Mouse (Mus musculus) brain, adult 2 months (tissue): ENCODE measurements around the gene BC035947.
"Not testable (repeated sequence)": the region's sequence is repeated elsewhere in the genome, so short reads cannot be mapped to it uniquely, and the experiment has no call there.

Experiments used
- DNase-seq: peaks from one replicate; pipeline ENCODE4 v3.0.0; 2011; ENCODE audit warnings: low read depth, low spot score

Gene BC035947

DNA sequence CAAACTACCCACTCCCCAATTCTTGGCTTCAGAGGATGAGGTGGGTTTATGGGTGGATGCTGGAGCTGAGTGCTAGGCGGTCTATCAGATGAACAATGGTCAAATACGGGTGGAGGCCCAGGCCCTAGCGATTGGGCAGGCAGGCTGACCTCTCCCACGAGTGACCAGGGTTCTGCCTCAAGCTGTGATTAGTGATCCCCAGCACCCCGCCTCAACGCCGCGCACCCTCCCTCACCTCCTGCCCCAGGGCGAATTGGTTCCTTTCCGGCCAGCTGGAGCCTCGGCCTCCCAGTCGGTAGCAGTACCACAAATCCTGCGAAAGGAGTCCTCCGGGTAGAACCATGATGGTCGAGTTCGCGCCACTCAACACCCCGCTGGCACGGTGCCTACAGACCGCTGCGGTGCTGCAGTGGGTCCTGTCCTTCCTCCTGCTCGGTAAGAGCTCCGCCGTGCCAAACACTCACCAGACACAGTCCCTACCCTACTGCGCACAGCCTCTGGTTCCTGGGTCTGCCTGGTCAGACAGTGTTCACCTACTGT is at the start of gene BC035947:
Gene BC035947, minus strand, starts transcription at position 538 of the 540 bp plus-strand sequence.
- DNase-seq = no peak

DNA sequence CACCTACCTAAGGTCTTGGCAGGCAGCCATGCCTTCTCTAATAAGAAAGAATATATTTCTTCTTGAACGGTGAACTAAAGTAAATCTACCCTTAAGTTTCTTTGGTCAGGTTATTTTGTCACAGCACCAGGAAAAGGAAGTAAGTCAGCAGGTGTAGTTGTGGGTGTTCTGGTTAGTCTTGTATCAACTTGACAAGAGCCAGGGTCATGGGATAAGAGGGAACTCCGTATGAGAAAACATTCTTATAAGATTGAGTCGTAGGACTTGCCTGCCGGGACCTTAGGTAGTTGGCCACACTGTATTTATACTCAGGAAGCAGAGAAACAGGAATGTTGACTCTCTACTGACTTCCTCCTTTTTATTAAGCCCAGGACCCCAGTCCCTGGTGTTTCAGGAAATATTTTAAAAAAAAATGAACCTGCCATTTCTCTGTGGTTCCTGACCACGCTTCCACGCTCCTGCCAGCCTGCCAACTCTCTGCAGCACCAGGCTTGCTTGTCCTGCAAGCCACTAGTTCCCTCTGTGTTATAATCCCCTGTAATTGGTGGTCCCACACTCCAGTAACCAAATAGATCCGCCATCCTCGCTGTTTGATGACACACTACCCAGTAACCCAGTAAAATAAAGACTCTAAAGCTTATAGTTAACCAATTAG is 42.2 kb upstream of the BC035947 start:
- no peak for DNase-seq

GRCm38 (mm10) chr1:78548961-78549360 is 37.0 kb upstream of the BC035947 start:
- peak; percentile 73 for DNase-seq

DNA sequence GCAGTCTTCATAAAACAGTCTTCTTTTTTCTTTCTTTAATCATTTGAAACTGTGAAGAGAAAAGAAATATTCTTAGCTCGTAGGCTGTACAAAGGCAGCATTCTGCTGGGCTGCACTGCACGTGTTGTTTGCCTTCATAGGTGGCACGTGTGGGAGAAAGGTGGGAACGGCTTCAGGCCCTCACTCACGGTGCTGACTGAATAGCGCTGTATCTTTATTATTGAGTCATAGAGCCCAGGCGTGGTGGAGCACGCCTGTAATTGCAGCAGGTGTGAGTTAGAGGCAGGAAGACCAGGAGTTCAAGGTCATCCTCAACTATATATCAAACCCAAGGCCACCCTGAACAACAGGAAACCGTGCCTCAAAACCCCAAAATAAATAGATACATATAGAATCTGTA is 34.3 kb upstream of the BC035947 start:
- no peak for DNase-seq

DNA sequence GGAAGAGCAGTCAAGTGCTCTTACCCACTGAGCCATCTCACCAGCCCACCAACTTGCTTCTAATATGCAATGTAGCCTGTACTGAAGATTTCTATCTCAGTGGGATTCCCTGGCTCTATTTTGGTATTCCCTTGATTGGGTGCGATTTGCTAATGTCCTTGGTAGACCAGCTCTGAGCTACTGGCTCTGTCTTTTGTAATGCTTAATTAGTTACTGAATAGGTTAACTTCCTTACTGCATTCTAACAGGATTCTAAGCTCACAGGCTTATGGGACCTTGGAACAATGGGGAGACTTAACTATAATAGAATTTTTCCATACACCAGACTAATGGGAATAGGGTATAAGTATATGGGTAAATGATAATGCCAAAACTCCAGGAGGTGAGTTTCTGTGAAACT is 31.7 kb upstream of the BC035947 start:
- DNase-seq = not testable (repeated sequence)

GRCm38 (mm10) chr1:78539166-78539565 is 27.2 kb upstream of the BC035947 start:
- no peak for DNase-seq

DNA sequence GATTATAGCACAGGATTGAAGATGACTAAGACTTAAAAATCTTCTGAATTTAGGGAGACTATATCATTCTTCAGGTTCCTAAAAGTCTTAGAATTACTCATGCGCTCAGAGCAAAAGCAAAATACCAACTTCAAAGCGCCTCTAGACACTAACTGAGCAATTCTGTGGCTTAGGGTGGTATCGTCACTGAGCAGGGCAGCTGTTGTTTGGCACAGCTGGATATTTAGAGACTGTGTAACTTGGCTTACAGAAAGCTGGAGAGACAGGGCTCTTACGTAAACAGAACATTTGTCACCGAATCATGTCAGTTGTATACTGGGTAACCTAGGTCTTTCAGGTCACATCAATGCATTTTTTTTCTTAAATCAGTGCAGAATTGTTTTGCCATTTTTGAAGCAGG is 26.4 kb upstream of the BC035947 start:
- peak; percentile 60 for DNase-seq

DNA sequence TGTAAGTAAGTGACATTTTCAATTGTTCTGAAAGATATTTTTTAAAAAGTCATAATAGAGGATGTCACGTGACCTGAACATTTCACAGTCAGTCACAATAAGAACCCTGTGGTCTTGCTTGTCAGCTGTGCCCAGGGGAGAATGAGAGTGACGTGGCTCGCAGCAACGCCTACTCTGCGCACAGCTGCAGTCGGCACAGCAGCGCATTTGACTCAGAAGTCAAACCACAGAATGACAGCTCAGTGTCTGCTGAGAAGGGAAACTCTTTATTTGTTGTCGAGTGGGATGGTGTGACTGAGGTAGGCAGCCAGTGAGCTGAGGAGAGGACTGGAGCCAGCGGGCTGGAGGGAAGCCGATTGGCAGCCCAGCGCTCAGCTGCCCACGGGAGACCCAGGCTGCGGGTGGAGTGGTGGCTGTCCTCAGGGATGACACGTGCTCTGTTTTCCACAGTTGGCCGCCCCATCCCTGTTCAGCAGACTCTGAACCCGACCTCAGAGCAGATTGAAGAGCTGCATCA is 25.6 kb upstream of the BC035947 start:
- peak; percentile 97 for DNase-seq

GRCm38 (mm10) chr1:78536310-78537164 is 24.6 kb upstream of the BC035947 start:
- peak; percentile 89 for DNase-seq

GRCm38 (mm10) chr1:78534428-78535150 is 22.6 kb upstream of the BC035947 start:
- DNase-seq = no peak

DNA sequence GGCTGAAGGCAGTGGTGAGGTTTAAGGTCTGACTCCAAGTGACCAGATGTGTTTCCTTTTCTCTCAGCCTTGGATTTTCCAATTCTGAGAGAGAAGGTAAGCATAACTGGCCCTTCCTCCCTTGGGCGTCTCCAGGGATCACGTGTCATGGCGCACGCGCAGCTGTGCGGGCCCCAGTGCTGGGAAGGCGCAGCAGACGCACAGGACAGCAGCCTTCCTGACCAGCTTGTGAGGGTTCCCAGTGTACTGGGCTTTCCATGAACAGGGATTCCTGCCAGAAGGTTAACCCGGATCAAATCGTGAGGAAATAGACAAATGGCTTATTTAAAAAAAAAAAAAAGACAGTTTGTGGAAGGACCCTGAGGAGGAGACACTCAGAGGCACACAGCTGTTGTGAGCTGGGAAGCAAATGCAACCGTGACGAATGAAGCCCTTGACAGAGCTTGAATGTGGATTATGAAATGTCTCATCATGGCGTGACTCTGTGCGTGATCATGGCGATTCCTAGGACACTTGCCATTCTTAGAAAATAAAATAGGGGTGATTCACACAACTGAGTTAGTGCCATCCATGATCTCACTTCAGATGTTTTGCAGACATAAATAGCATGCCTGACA is 20.3 kb upstream of the BC035947 start:
- peak; percentile 51 for DNase-seq

DNA sequence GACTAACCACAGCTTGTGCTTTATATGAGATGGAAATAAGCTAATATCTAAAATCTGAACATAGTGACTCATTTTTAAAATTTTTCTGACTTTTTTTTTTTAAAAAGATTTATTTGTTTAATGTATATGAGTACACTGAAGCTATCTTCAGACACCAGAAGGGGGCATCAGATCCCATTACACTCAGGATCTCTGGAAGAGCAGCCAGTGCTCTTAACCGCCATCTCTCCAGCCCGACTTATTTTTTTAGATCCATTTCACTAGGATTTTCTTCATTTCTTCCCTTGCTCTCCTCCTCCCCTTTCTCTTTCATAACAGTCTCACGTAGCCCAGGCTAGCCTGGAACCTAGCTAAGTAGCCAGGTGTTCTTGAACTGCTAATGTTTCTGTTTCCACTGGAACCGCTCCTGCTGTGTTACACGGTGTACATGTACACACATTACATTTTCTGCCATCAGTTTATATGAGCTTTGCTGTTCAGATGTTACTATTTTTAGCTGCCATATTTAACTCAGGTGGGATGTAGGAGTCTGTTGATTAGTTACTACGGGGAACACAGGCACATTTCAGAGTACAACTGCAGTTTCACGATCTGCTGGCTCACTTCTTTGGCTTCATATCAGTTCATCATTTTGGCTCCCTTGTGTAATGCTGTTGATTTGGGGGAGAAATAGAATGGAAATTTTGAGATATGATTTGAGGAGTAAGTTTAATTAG is 18.7 kb upstream of the BC035947 start:
- DNase-seq = peak; percentile 68

DNA sequence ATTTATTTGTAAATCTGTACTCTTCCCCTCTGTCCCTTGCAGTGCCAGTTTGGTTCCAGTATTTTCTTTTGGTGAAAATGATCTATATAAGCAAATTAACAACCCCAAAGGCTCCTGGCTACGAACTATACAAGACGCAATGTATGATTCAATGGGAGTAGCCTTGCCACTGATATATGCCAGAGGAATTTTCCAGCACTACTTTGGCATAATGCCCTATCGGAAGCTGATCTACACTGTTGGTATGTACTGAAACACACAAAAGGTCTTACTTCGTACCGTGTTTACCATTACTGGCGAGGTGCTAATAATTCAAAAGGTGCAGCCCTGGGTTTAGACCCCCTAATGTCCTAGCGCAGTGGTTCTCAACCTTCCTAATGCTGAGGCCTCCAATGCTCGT is 17.1 kb upstream of the BC035947 start:
- DNase-seq = no peak

DNA sequence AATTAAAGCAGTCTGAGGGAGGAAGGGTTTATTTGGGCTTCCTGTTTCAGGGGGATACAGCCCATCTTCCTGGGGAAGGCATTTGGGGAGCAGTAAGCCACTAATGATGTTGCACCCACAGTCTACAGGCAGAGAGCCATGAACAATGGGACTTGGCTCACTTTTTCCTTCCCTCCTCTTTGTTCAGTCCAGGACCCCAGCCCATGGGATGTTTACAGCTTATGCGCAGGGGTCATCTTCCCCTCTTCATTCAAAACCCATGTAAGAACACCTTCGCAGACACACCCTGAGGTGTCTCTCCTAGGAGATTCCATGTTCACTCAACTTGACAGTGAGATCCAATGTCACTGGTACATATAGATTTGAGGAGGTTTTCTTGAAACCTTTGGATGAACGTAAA is 16.4 kb upstream of the BC035947 start:
- DNase-seq = no peak

DNA sequence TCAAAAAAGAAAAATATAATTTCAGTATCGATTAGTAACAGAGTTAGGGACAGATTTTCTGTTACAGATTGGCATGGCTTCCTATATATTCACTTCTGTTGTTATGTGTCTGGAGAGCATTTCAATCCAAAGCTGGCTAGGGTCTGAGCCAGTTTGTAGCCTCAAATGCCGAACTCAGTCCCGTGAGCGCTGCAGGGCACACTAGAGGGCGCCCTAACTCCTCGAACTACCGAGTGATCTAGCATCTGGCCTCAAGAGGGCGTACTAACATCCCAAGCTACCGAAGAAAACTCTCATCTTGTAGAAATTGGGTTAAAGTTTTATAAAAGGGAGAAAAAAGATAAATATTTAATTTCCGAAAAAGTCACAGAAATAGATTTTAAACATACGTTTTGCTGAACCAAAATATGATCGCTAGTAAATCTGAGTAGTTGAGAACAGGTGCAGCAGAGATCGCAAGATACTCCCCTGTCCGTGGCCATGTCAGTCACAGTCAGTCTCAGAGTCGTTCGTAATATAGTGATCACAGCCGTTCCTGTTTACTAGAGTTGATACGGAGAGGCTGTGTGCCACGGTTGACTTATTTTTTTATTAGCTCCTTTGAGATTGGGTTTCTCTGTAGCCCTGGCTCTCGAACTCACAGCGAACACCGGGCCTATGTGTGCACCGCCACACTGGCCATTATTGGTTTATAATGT is 13.4 kb upstream of the BC035947 start:
- DNase-seq = peak; percentile 85

DNA sequence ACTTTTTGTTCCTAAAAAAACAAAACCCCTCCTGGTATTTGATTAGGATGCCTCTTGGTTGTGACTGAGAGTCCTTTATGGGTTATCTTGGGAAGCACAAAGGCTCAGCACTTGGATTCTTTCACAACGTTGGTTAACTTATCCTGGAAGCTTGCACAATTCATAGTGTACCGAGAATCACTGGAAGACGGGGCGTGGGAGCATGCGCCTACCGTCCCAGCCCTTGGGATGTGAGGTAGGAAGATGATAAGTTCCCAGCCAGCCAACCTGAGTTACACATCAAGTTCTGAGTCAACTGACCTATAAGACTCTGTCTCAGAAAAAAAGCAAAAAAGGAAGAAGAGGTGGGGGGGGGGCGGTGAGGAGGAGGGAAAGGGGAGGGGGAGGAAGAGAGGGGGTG is 6.9 kb upstream of the BC035947 start:
- peak; percentile 46 for DNase-seq

DNA sequence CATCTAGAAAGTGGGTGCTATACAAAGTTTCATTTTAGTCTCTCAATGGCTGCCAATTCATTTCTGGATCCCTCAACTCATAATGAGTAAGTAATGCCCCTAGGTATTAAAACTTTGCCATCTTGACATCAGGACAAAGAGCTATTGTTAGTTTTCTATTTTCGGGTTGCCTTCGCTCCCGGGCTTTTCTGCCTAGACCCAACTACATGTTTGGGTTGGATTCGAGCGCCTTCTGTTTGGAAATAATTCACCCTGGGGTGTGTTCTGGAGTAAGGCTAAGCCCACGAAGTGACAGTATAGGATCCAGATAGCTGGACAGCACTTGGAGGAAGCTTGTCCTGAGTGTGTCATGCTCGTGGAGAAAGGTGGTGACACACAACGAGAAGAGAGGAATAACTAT is 798 bp upstream of the BC035947 start:
- DNase-seq = no peak

- no peak for DNase-seq
These were observed 1.1 kb downstream of the BC035947 start, which contains the start of gene Mogat1 for GRCm38 (mm10) chr1:78510862-78511261. Gene Mogat1 (plus strand): TSS chr1:78510991.

DNA sequence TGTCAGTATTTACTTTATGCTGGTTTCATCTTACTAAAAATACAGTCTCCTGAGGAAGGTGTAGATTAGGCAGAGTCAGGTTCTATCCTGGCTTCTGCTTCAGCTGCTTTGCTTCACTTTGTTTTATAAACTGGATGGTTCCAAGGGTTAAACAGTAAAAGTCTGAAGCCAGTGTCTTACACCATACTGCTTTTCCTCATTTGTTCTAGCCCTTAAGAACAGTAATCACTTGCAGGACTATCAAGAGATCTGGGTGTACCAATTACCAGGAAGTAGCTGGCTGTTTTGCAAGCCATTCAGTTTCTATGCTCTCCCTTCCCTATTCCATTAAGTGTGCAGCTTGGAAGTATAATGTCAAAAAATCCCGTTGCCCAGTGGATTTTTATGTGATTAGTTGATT is 4.8 kb downstream of the BC035947 start:
- no peak for DNase-seq

- no peak for DNase-seq
These were observed 9.4 kb downstream of the BC035947 start for GRCm38 (mm10) chr1:78502527-78502926.
